Mouse (Mus musculus) limb, embryonic 14.5 days (tissue): ENCODE results near the gene Kcnab2. TPM values are rescaled to one million over a fixed set of nuclear protein-coding genes. Genes with fewer than 3 reads are reported as not detected.

Source experiments
- ATAC-seq: fragments of 200-750 bp; cut with Nextera tagmentation; 2 replicates; pipeline ENCODE4 v1.8.0; 2017; ENCODE audit warnings: low read depth, moderate number of reproducible peaks, moderate TSS enrichment; ENCODE audit not compliant: low FRiP score
- DNase-seq: peaks from one replicate; pipeline ENCODE4 v3.0.0-alpha.2; 2015; ENCODE audit warnings: low spot score
- H3K27ac ChIP-seq: fragments of 300-500 bp; sonication (generic); replicated peaks from 2 replicates; pipeline ENCODE4 v1.5.1; 2014; ENCODE audit warnings: low read depth, mild to moderate bottlenecking, low read length, moderate library complexity, mixed read lengths
- H3K27me3 ChIP-seq: fragments of 300-500 bp; sonication (generic); 2 replicates; pipeline ENCODE4 v1.6.1; 2014; ENCODE audit warnings: low read length, mixed read lengths; ENCODE audit not compliant: control insufficient read depth, insufficient read depth
- H3K36me3 ChIP-seq: fragments of 300-500 bp; sonication (generic); 2 replicates; pipeline ENCODE4 v1.6.1; 2014; ENCODE audit warnings: mild to moderate bottlenecking, low read length, moderate library complexity, mixed read lengths; ENCODE audit not compliant: control insufficient read depth, insufficient read depth
- H3K4me1 ChIP-seq: fragments of 300-500 bp; sonication (generic); 2 replicates; pipeline ENCODE4 v1.6.1; 2014; ENCODE audit warnings: antibody characterized with exemption, low read length, mixed read lengths; ENCODE audit not compliant: control insufficient read depth, insufficient read depth
- H3K4me2 ChIP-seq: fragments of 300-500 bp; sonication (generic); replicated peaks from 2 replicates; pipeline ENCODE4 v1.6.1; 2014; ENCODE audit warnings: low read depth, mild to moderate bottlenecking, low read length, moderate library complexity; ENCODE audit not compliant: severe bottlenecking
- H3K4me3 ChIP-seq: fragments of 300-500 bp; sonication (generic); replicated peaks from 2 replicates; pipeline ENCODE4 v1.5.1; 2014; ENCODE audit warnings: low read length
- H3K9ac ChIP-seq: fragments of 300-500 bp; sonication (generic); 2 replicates; pipeline ENCODE4 v1.6.1; 2014; ENCODE audit warnings: mild to moderate bottlenecking, low read depth, low read length, moderate library complexity; ENCODE audit not compliant: severe bottlenecking
- H3K9me3 ChIP-seq: fragments of 300-500 bp; sonication (generic); 2 replicates; pipeline ENCODE4 v1.6.1; 2016; ENCODE audit warnings: low read length; ENCODE audit not compliant: control insufficient read depth
- POLR2A ChIP-seq: fragments of 200-500 bp; IDR thresholded peaks from 2 replicates; pipeline ENCODE4 v1.8.0; 2012; ENCODE audit warnings: inconsistent platforms, mild to moderate bottlenecking, moderate library complexity, borderline replicate concordance; ENCODE audit not compliant: insufficient read depth, insufficient read length; ENCODE audit errors: extremely low read depth
- WGBS: fragments of 180-500 bp; shearing (Covaris S2); extraction: QIAGEN DNeasy Blood & Tissue Kit; methylation state at CpG from one replicate; pipeline ENCODE4 v1.1.7; 2014; 5-methylcytosine and 5-hydroxymethylcytosine counted together
- polyA plus RNA-seq, 2 experiments: library from polyadenylated mRNA; depleted of rRNA in 1 of 2; stranded (reverse) in 1 of 2; unstranded in 1 of 2; fragments of >200 nt; fragmentation: Nextera tagmentation in 1 of 2; extraction: Ambion mirVana in 1 of 2; gene quantifications; 2 replicates each; pipeline versions ENCODE4 v1.2.1 to v1.2.3; 2012 to 2014

Gene Kcnab2
- polyA plus RNA-seq, 2 experiments = 4.6 to 7.2 TPM

DNA sequence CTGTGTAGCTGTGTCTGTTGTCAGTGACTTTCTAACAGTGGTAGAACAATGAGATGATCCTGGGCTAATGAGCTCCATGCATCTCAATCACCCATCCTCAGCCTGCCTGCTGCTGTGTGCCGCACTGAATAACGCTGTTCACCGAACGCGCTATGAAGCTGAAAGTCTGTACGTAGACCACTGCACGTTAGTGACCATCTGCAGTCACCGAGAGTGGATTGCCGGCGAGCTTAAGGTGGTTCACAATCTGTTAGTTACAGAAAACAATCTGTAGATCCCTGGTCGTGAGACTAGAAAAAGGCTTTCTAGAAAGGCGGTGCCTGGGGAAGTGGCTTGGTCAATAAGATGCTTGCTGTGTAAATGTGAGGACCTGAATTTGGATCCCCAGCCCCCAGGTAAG is 23.5 kb downstream of the Kcnab2 start:
- Histone ChIP-seq H3K4me3 (no peak overlapping the region), H3K4me2 (no peak overlapping the region), H3K27me3 (no peaks in the 10 kb centered on the region), H3K36me3 (no peaks in the 10 kb centered on the region), H3K4me1 (no peaks in the 10 kb centered on the region), H3K9me3 (no peaks in the 10 kb centered on the region), H3K27ac (no peak overlapping the region), H3K9ac (no peak overlapping the region)
- no peak for DNase-seq
- WGBS = 89% methylated on average over 12 of the region's 12 CpGs
- ATAC-seq = no peak
- no peak for TF ChIP-seq POLR2A

DNA sequence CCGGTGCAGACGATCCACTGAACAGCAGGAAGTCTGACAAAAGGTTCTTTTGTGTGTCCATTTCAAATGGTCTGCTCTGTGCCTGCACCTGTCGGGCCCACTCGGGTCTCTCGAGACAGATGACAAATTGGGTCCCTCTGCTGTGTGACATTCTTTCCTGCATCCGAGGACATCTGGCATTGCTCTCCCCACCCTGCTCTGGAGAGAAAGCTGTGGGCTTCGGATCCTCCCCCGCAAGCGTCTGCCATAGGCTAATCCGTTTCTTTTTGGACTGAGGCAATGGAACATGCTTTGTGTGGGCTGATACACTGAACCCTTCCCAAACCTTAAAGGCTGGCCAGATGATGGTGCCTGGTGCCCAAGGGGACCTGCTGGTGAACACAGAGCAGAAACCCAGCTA is 24.6 kb downstream of the Kcnab2 start:
- DNase-seq (no peak), ATAC-seq (0 out of 2 replicates have a peak, but pooled peaks have one; percentile 15)
- H3K4me2 ChIP-seq = no peak overlapping the region
- no peak overlapping the region for H3K27ac ChIP-seq
- no peak for TF ChIP-seq POLR2A
- H3K4me1 ChIP-seq = no peaks in the 10 kb centered on the region
- WGBS = 67% methylated on average over 10 of the region's 10 CpGs
- no peaks in the 10 kb centered on the region for H3K36me3 ChIP-seq
- H3K9ac ChIP-seq = no peak overlapping the region
- H3K4me3 ChIP-seq = no peak overlapping the region
- no peaks in the 10 kb centered on the region for H3K9me3 ChIP-seq
- no peaks in the 10 kb centered on the region for H3K27me3 ChIP-seq

DNA sequence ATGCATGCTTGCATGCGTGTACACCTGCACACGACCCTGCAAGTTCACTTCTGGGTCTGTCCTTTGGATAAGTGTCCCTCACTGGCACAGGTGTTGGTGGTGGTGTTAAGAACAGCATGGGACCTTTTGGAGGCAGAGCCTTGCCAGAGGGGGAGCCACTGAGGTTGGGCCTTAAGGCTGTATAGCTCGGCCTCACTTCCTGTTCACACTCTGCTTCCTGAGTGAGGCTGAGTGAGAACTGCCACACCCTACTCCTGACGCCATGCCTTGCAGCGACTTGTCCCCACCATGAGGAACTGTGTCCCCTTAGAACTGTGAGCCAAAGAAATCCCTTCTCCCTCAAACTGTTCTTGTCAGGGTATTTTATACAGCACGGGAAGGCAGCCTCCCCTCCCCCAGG is 26.3 kb downstream of the Kcnab2 start:
- ATAC-seq = no peak

DNA sequence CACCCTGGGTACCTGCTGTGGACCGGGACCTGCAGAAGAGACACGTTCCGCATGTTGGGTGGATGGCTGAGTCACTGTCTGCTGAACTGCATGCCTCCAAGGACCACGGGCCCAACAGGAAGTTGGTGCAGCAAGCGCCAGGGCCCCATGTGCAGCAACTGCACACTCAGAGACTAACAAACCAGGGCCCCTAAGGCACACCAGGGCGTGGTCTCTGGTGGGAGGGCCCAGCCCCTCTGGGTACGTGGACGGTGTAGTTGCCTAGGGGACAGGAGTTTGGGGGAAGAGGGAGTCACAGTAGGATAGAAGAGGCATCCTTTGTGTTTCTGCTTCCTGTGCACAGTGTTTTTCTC is 29.0 kb downstream of the Kcnab2 start:
- TF ChIP-seq POLR2A = no peak
- ATAC-seq = no peak
- WGBS = 67% methylated on average over 8 of the region's 8 CpGs

More for the DNA sequence above, 26.3 kb downstream of the Kcnab2 start:
- Histone ChIP-seq H3K36me3 (no peaks in the 10 kb centered on the region), H3K4me3 (no peak overlapping the region), H3K27ac (no peak overlapping the region), H3K27me3 (no peaks in the 10 kb centered on the region), H3K9me3 (no peaks in the 10 kb centered on the region), H3K4me1 (no peaks in the 10 kb centered on the region), H3K9ac (no peak overlapping the region), H3K4me2 (no peak overlapping the region)
- no peak for TF ChIP-seq POLR2A
- DNase-seq = no peak
- WGBS = 84% methylated on average over 6 of the region's 6 CpGs

DNA sequence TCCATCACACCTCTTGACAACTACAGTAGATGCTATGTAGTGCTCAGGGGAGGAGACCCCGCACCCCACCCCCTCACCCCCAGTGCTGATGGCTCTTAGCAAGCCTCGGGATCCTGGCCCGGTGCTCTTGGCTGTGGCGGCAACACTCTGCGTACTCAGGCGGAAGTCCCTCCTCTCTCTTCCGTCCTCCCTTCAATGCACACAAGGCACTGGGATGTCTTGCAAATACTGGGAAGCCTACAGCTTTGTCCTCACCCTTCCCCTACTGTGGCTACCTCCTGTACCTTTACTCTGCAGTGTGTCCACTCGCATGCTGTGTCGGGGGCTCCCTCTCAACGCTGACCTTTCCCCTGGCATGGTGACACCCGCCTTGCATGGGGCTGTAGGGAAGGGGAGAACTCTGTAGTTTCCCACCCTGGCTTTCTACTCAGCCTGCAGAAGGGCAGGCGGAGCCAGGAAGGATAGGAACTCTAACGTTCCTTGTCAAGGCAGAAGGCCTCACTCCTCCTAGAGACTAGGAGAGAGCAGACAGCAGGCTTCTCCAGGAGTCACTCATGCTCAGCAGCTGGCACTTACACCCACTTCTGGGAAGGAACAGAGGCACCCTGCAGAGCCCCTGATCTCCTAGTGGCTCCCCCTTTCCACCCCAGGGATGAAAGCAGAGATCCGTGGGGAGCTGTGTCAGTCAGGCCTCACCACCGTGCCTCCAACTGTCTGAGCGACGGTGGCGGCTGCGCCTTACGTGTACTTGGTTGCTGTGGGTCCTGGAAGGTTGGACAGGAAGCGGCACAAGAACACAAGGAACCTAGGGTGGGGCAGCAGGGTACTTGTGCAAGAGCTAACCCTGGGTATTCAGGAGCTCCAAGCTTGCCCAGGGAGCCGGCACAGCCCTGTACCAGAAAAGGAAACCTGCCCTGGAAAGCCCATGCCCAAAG is 29.7 kb downstream of the Kcnab2 start:
- ATAC-seq (no peak), DNase-seq (no peak)
- H3K27ac ChIP-seq = no peak overlapping the region
- H3K36me3 ChIP-seq = no peaks in the 10 kb centered on the region
- H3K9ac ChIP-seq = no peak overlapping the region
- no peak overlapping the region for H3K4me3 ChIP-seq
- H3K4me1 ChIP-seq = no peaks in the 10 kb centered on the region
- no peak overlapping the region for H3K4me2 ChIP-seq
- TF ChIP-seq POLR2A = no peak
- WGBS = 83% methylated on average over 22 of the region's 22 CpGs
- H3K9me3 ChIP-seq = no peaks in the 10 kb centered on the region
- H3K27me3 ChIP-seq = no peaks in the 10 kb centered on the region

More for the DNA sequence above, 29.0 kb downstream of the Kcnab2 start:
- Histone ChIP-seq H3K9me3 (no peaks in the 10 kb centered on the region), H3K9ac (no peak overlapping the region), H3K4me3 (no peak overlapping the region), H3K4me1 (no peaks in the 10 kb centered on the region), H3K36me3 (no peaks in the 10 kb centered on the region), H3K4me2 (no peak overlapping the region), H3K27me3 (no peaks in the 10 kb centered on the region), H3K27ac (no peak overlapping the region)
- no peak for DNase-seq

DNA sequence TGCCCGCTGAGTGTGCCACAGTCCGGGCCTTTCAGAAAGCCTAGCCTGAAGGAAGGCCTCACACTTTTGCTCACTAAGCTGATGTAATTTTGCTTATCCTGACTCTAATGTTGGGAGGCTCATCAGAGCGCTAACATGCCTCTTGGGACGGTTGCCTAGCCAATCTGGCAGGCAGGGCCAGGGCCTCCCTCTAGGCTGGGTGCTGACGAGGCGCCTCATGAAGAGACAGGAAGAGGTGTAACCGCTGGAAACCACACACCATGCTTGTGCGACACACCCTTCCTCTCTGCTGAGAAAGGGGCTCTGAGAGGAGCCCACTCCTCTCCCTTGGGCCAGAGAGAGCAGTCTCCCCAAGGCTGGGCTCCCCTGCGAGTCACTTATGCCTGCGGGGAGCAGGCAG is 31.5 kb downstream of the Kcnab2 start:
- no peak for TF ChIP-seq POLR2A
- Histone ChIP-seq H3K27me3 (no peaks in the 10 kb centered on the region), H3K4me1 (no peaks in the 10 kb centered on the region), H3K4me2 (no peak overlapping the region), H3K27ac (no peak overlapping the region), H3K36me3 (no peaks in the 10 kb centered on the region), H3K4me3 (no peak overlapping the region), H3K9ac (no peak overlapping the region), H3K9me3 (no peaks in the 10 kb centered on the region)
- WGBS = 78% methylated on average over 10 of the region's 10 CpGs
- ATAC-seq = no peak
- DNase-seq = no peak
